Mouse (Mus musculus) forebrain, embryonic 15.5 days (tissue): ENCODE measurements around the gene D13Ertd608e. TPM values are rescaled to one million over a fixed set of nuclear protein-coding genes. Genes with fewer than 3 reads are reported as not detected.
"Not testable (repeated sequence)": the region's sequence is repeated elsewhere in the genome, so short reads cannot be mapped to it uniquely, and the experiment has no call there.

Experiments
- ATAC-seq: fragments of 200-750 bp; cut with Nextera tagmentation; replicated peaks from 2 replicates; pipeline ENCODE4 v1.8.0; 2017; ENCODE audit warnings: mild to moderate bottlenecking, moderate TSS enrichment, moderate library complexity
- H3K27ac ChIP-seq: fragments of 300-500 bp; sonication (generic); replicated peaks from 2 replicates; pipeline ENCODE4 v1.5.1; 2015; ENCODE audit warnings: mild to moderate bottlenecking, inconsistent platforms
- H3K27me3 ChIP-seq: fragments of 300-500 bp; sonication (generic); 2 replicates; pipeline ENCODE4 v1.6.1; 2015; ENCODE audit warnings: inconsistent platforms
- H3K36me3 ChIP-seq: fragments of 300-500 bp; sonication (generic); 2 replicates; pipeline ENCODE4 v1.6.1; 2015; ENCODE audit warnings: mild to moderate bottlenecking, inconsistent platforms
- H3K4me1 ChIP-seq: fragments of 300-500 bp; sonication (generic); 2 replicates; pipeline ENCODE4 v1.6.1; 2015; ENCODE audit warnings: inconsistent platforms
- H3K4me2 ChIP-seq: fragments of 300-500 bp; sonication (generic); replicated peaks from 2 replicates; pipeline ENCODE4 v1.6.1; 2015; ENCODE audit warnings: mild to moderate bottlenecking, inconsistent platforms
- H3K4me3 ChIP-seq: fragments of 300-500 bp; sonication (generic); 2 replicates; pipeline ENCODE4 v1.5.1; 2015; ENCODE audit warnings: mild to moderate bottlenecking, inconsistent platforms
- H3K9ac ChIP-seq: fragments of 300-500 bp; sonication (generic); replicated peaks from 2 replicates; pipeline ENCODE4 v1.6.1; 2015; ENCODE audit warnings: mild to moderate bottlenecking, inconsistent platforms
- H3K9me3 ChIP-seq: fragments of 300-500 bp; sonication (generic); 2 replicates; pipeline ENCODE4 v1.6.1; 2016; ENCODE audit warnings: inconsistent platforms
- WGBS: fragments of 180-500 bp; shearing (Covaris S2); methylation state at CpG from one replicate; pipeline ENCODE4 v1.1.7; 2015; ENCODE audit warnings: mixed read lengths; 5-methylcytosine and 5-hydroxymethylcytosine counted together
- polyA plus RNA-seq: library from polyadenylated mRNA; unstranded; fragments of >200 nt; fragmentation: Nextera tagmentation; extraction: Ambion mirVana; gene quantifications from 2 replicates; pipeline ENCODE4 v1.2.1, GENCODE M21; 2015

The D13Ertd608e gene
- polyA plus RNA-seq, 1 experiment from 2014 or later = not detected

GRCm38 (mm10) chr13:119836324-119836811 lies 562 bp downstream of the D13Ertd608e start:
- H3K4me1 ChIP-seq, H3K27me3 ChIP-seq, H3K9ac ChIP-seq, H3K36me3 ChIP-seq, H3K27ac ChIP-seq, H3K9me3 ChIP-seq: not testable (repeated sequence)
- peak overlapping the region; percentile 39 for H3K4me2 ChIP-seq
- peak; percentile 78 for ATAC-seq
- peak overlapping the region; percentile 34 for H3K4me3 ChIP-seq
- 9% methylated on average over 23 of the region's 23 CpGs for WGBS

GRCm38 (mm10) chr13:119837719-119838337 lies 2.0 kb downstream of the D13Ertd608e start:
- 9% methylated on average over 14 of the region's 23 CpGs for WGBS
- H3K36me3 ChIP-seq, H3K27ac ChIP-seq, H3K4me1 ChIP-seq, H3K9me3 ChIP-seq, H3K27me3 ChIP-seq, H3K9ac ChIP-seq: not testable (repeated sequence)
- ATAC-seq = peak; percentile 11; the same call in 1 of the 2 replicates
- Histone ChIP-seq H3K4me3 (0 out of 2 replicates have a peak overlapping the region, but pooled peaks have one; percentile 6), H3K4me2 (peak overlapping the region; percentile 14)

- 30% methylated on average over 6 of the region's 6 CpGs for WGBS
- not testable (repeated sequence) for H3K4me1 ChIP-seq
Observed at GRCm38 (mm10) chr13:119839982-119840381, 4.2 kb downstream of the D13Ertd608e start.

GRCm38 (mm10) chr13:119862399-119862798 lies 26.6 kb downstream of the D13Ertd608e start:
- not testable (repeated sequence) for H3K4me1 ChIP-seq, ATAC-seq, H3K4me3 ChIP-seq, H3K27ac ChIP-seq, H3K27me3 ChIP-seq, H3K36me3 ChIP-seq, H3K9ac ChIP-seq, H3K9me3 ChIP-seq, H3K4me2 ChIP-seq
- no CpG with 5 or more reads among the region's 6 CpGs for WGBS

More at GRCm38 (mm10) chr13:119839982-119840381, 4.2 kb downstream of the D13Ertd608e start:
- H3K9ac ChIP-seq, H3K9me3 ChIP-seq, H3K4me2 ChIP-seq, H3K27ac ChIP-seq, H3K4me3 ChIP-seq, H3K36me3 ChIP-seq, H3K27me3 ChIP-seq: not testable (repeated sequence)
- ATAC-seq = peak; percentile 42; the same call in 1 of the 2 replicates

GRCm38 (mm10) chr13:119864395-119864999 lies 28.7 kb downstream of the D13Ertd608e start:
- not testable (repeated sequence) for H3K4me2 ChIP-seq, H3K9me3 ChIP-seq, H3K9ac ChIP-seq, H3K27me3 ChIP-seq, H3K36me3 ChIP-seq, H3K4me1 ChIP-seq, H3K4me3 ChIP-seq, H3K27ac ChIP-seq, ATAC-seq
- 82% methylated on average over 6 of the region's 7 CpGs for WGBS

- not testable (repeated sequence) for H3K9ac ChIP-seq, H3K9me3 ChIP-seq, H3K4me2 ChIP-seq, ATAC-seq, H3K4me3 ChIP-seq, H3K27me3 ChIP-seq, H3K36me3 ChIP-seq, H3K4me1 ChIP-seq, H3K27ac ChIP-seq
- WGBS = 51% methylated on average over 4 of the region's 4 CpGs
Observed at GRCm38 (mm10) chr13:119886896-119887295, 51.1 kb downstream of the D13Ertd608e start.

- not testable (repeated sequence) for H3K27ac ChIP-seq, H3K4me1 ChIP-seq, H3K4me3 ChIP-seq, H3K27me3 ChIP-seq, H3K36me3 ChIP-seq, ATAC-seq, H3K9ac ChIP-seq, H3K9me3 ChIP-seq, H3K4me2 ChIP-seq
- 86% methylated on average over 3 of the region's 3 CpGs for WGBS
Observed at GRCm38 (mm10) chr13:119894685-119895084, 58.9 kb downstream of the D13Ertd608e start, which contains the start of gene Tcstv1. TSS of gene Tcstv1 (minus strand) at chr13:119894785.

Other genes starting within 250 kb of the D13Ertd608e start
- gene Ccl28, start 212.2 kb upstream of the D13Ertd608e start, polyA plus RNA-seq = 0.26 and 0.51 TPM in 2 replicates
- 367 and 395 TPM in 2 replicates for gene Hmgcs1, start 145.6 kb upstream of the D13Ertd608e start, polyA plus RNA-seq
- 6.8 and 7.3 TPM in 2 replicates for gene Nim1k, start 80.1 kb upstream of the D13Ertd608e start, polyA plus RNA-seq
- 46.7 and 47.7 TPM in 2 replicates for gene Zfp131, start 45.1 kb upstream of the D13Ertd608e start, polyA plus RNA-seq
- not detected in 2 replicates for gene AF067063, start 5.8 kb upstream of the D13Ertd608e start, polyA plus RNA-seq
- gene Tcstv1, start 58.8 kb downstream of the D13Ertd608e start, polyA plus RNA-seq = not detected in 2 replicates
- not detected in 2 replicates for gene Gm21761, start 93.3 kb downstream of the D13Ertd608e start, polyA plus RNA-seq
- not detected in 2 replicates for gene B020031M17Rik, start 114.8 kb downstream of the D13Ertd608e start, polyA plus RNA-seq
- not detected in 2 replicates for gene Gm36079, start 191.0 kb downstream of the D13Ertd608e start, polyA plus RNA-seq
- 0.27 TPM in 1 of 2 replicates, not detected in the other for gene Gm21188, start 216.2 kb downstream of the D13Ertd608e start, polyA plus RNA-seq